Mouse (Mus musculus) liver, embryonic 14.5 days (tissue): ENCODE measurements around the gene Nfe2l2.

ENCODE experiments used
- CTCF ChIP-seq: IDR thresholded peaks from 2 replicates; pipeline ENCODE4 v1.5.1; 2016; ENCODE audit warnings: antibody characterized with exemption, low read depth, control low read depth
- EP300 ChIP-seq: IDR thresholded peaks from 2 replicates; pipeline ENCODE4 v1.6.1; 2016; ENCODE audit warnings: antibody characterized with exemption, low read depth

DNA sequence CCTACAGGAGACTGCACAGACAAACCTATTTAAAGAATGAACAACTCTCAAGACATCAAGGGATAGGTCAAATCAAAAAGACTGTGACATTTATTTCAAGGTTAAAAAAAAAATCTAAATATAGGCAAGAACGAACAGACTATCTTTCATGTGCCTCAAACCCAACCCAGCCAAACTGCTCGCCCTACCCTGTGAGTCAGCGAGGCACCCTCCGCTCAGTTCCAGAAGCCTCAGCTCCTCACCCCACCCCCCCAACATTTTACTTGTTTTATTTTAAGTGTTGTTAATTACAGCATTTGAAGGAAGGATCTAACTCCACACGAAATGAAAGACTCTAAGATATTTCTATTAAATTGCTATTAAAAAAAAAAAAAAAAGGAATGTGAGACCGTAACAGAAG, 73.0 kb downstream of the Nfe2l2 start:
- TF ChIP-seq CTCF (no peak), EP300 (no peak)
